Mouse (Mus musculus) CD4-positive, CD25-positive, alpha-beta regulatory T cell, adult 2 months (primary cell): Measurements from ENCODE around the gene 1190002N15Rik.

Experiments used
- DNase-seq: peaks from one replicate; pipeline ENCODE4 v3.0.0-alpha.2; 2012; ENCODE audit warnings: low read depth, low spot score

1190002N15Rik gene

GRCm38 (mm10) chr9:94529987-94530386 lies 7.9 kb downstream of the 1190002N15Rik start:
- no peak for DNase-seq

- no peak for DNase-seq
Observed at GRCm38 (mm10) chr9:94529146-94529746, 8.6 kb downstream of the 1190002N15Rik start.

GRCm38 (mm10) chr9:94526473-94526872 lies 11.4 kb downstream of the 1190002N15Rik start:
- no peak for DNase-seq

- no peak for DNase-seq
Observed at GRCm38 (mm10) chr9:94512246-94512645, 25.6 kb downstream of the 1190002N15Rik start.

- no peak for DNase-seq
Observed at GRCm38 (mm10) chr9:94511139-94511538, 26.7 kb downstream of the 1190002N15Rik start.

- no peak for DNase-seq
Observed at GRCm38 (mm10) chr9:94506980-94507379, 30.9 kb downstream of the 1190002N15Rik start.

- no peak for DNase-seq
Observed at GRCm38 (mm10) chr9:94491467-94491866, 46.4 kb downstream of the 1190002N15Rik start.

- DNase-seq = no peak
Observed at GRCm38 (mm10) chr9:94487976-94488375, 49.9 kb downstream of the 1190002N15Rik start.

GRCm38 (mm10) chr9:94483291-94483879 lies 54.5 kb downstream of the 1190002N15Rik start:
- DNase-seq = no peak

GRCm38 (mm10) chr9:94482215-94482975 lies 55.5 kb downstream of the 1190002N15Rik start:
- no peak for DNase-seq

- no peak for DNase-seq
Observed at GRCm38 (mm10) chr9:94481057-94481456, 56.8 kb downstream of the 1190002N15Rik start.

GRCm38 (mm10) chr9:94479382-94479781 lies 58.5 kb downstream of the 1190002N15Rik start:
- no peak for DNase-seq

- no peak for DNase-seq
Observed at GRCm38 (mm10) chr9:94478954-94479353, 58.9 kb downstream of the 1190002N15Rik start.

GRCm38 (mm10) chr9:94475973-94476372 lies 61.9 kb downstream of the 1190002N15Rik start:
- no peak for DNase-seq

- DNase-seq = no peak
Observed at GRCm38 (mm10) chr9:94473898-94474297, 64.0 kb downstream of the 1190002N15Rik start.

- no peak for DNase-seq
Observed at GRCm38 (mm10) chr9:94472963-94473582, 64.8 kb downstream of the 1190002N15Rik start.

- no peak for DNase-seq
Observed at GRCm38 (mm10) chr9:94471485-94471884, 66.4 kb downstream of the 1190002N15Rik start.
